In genomic region chr11:96863206-96863995, GRCm38 (mm10) we compare ENCODE assay signal across 8 mouse cellular contexts. TPM values are rescaled to one million over a fixed set of nuclear protein-coding genes. Genes with fewer than 3 reads are reported as not detected.
DNase-seq lines count a peak whose midpoint lies in the region; ATAC-seq and TF ChIP-seq lines count a peak whose summit lies in the region.

No protein-coding gene starts in this region.

- H3K4me2 ChIP-seq in lung, postnatal 0 days (replicated peaks; ENCODE audit: low read depth, low read length) = no peak overlapping the region

- H3K9ac ChIP-seq in lung, postnatal 0 days (replicated peaks; ENCODE audit: low read depth) = no peak overlapping the region

- no peaks in the 10 kb centered on the region for H3K9me3 ChIP-seq in lung, postnatal 0 days (ENCODE audit: low read length)

- TF ChIP-seq EP300 in lung, postnatal 0 days (IDR thresholded peaks at IDR 0.05) = no peak

- WGBS in lung, postnatal 0 days = 19% methylated on average over 26 of the region's 26 CpGs

- TF ChIP-seq CTCF in lung, postnatal 0 days (IDR thresholded peaks at IDR 0.05) = no peak

- H3K4me3 ChIP-seq in lung, postnatal 0 days (ENCODE audit: low read depth, low read length) = no peak overlapping the region

- intact Hi-C loops in left cerebral cortex, postnatal 4 days (cut with DNase I) = loop anchor here (5.0 kb wide), 1 partner anchor 76 kb away; the partner anchor contains the start of gene Cbx1

- H3K36me3 ChIP-seq in lung, postnatal 0 days (ENCODE audit: insufficient read depth, low read length) = no peaks in the 10 kb centered on the region

- 0 out of 2 replicates have a peak overlapping the region, but pooled peaks have one; percentile 29 for H3K27ac ChIP-seq in lung, postnatal 0 days (ENCODE audit: low read length)

- peak; percentile 81 for DNase-seq in left cerebral cortex, postnatal 4 days
- DNase-seq in left cerebral cortex, adult 9 months (ENCODE audit: low spot score in 2 of 2) = no peak
- DNase-seq in cerebellum, adult 8-10 months = peak; percentile 30
- peak; percentile 28 to 51 for DNase-seq in gastrocnemius, adult 8-10 months (ENCODE audit: low spot score in 2 of 2)
- peak; percentile 81 for DNase-seq in kidney, adult 11 months
- peak; percentile 76 for DNase-seq in lung, postnatal 0 days (ENCODE audit: low spot score)
- peak; percentile 59 for DNase-seq in testis, postnatal 10 days (ENCODE audit: low spot score)

- peak; percentile 69 for ATAC-seq in lung, postnatal 0 days
- no peak for ATAC-seq in activated CD4-positive, CD25-positive, alpha-beta regulatory T cell, adult 4 months

- H3K27me3 ChIP-seq in lung, postnatal 0 days (replicated peaks; ENCODE audit: insufficient read depth, low read length) = 0 out of 2 replicates have a peak, but pooled peaks cover 3% of the 10 kb centered on the region

- H3K4me1 ChIP-seq in lung, postnatal 0 days (ENCODE audit: insufficient read depth, low read depth, low read length) = peaks cover 5% of the 10 kb centered on the region; the same call in 1 of the 2 replicates

RNA-seq across cellular contexts. Expression of gene Copz2, which starts 13.7 kb away (rescaled TPM):
- total RNA-seq in left cerebral cortex, postnatal 4 days (2021) = 1 to 10 TPM; 4.1 to 5.9 TPM
- total RNA-seq in gastrocnemius, adult 8-10 months (2022) = 10 to 100 TPM; 22.9 to 30.1 (median 24.3) TPM
- polyA plus RNA-seq in lung, postnatal 0 days (2015; fragmentation: Nextera tagmentation; extraction: Ambion mirVana) = 105 and 110 TPM in 2 replicates
- not detected for polyA plus RNA-seq in activated CD4-positive, CD25-positive, alpha-beta regulatory T cell, adult 4 months (2017; shearing (Covaris generic))

RNA-seq across cellular contexts. Expression of gene Nfe2l1, which starts 33.6 kb away (rescaled TPM):
- total RNA-seq in left cerebral cortex, postnatal 4 days (2021) = 100 to 1,000 TPM; 108 to 115 TPM
- 100 to 1,000 TPM; 479 to 603 (median 495) TPM for total RNA-seq in gastrocnemius, adult 8-10 months (2022)
- polyA plus RNA-seq in lung, postnatal 0 days (2015; fragmentation: Nextera tagmentation; extraction: Ambion mirVana) = 51.8 and 54.5 TPM in 2 replicates
- polyA plus RNA-seq in activated CD4-positive, CD25-positive, alpha-beta regulatory T cell, adult 4 months (2017; shearing (Covaris generic)) = 10 to 100 TPM; 19.7 to 22.1 TPM

RNA-seq across cellular contexts. Expression of gene Cdk5rap3, which starts 52.9 kb away (rescaled TPM):
- total RNA-seq in left cerebral cortex, postnatal 4 days (2021) = 10 to 100 TPM; 63.3 to 65.4 TPM
- total RNA-seq in gastrocnemius, adult 8-10 months (2022) = 10 to 100 TPM; 23.0 to 30.7 (median 27.9) TPM
- polyA plus RNA-seq in lung, postnatal 0 days (2015; fragmentation: Nextera tagmentation; extraction: Ambion mirVana) = 46.4 and 48.0 TPM in 2 replicates
- 10 to 100 TPM; 86.7 to 92.1 TPM for polyA plus RNA-seq in activated CD4-positive, CD25-positive, alpha-beta regulatory T cell, adult 4 months (2017; shearing (Covaris generic))

Comparison
In these comparisons a context has a peak if more than half of its experiments do, and no peak if none do; other contexts are left out.
1. DNase-seq: peak in left cerebral cortex, postnatal 4 days (single experiment), cerebellum, adult 8-10 months (single experiment), gastrocnemius, adult 8-10 months (2 of 2), kidney, adult 11 months (single experiment), lung, postnatal 0 days (single experiment) and testis, postnatal 10 days (single experiment); none in left cerebral cortex, adult 9 months (0 of 2).
2. RNA of gene Nfe2l1, which starts 33.6 kb away (total RNA-seq): 479 to 603 TPM in gastrocnemius, adult 8-10 months; 108 to 115 TPM in left cerebral cortex, postnatal 4 days; every median in the first group is over 4 times any median in the second.